Mouse (Mus musculus) adrenal gland, postnatal 36 days (tissue): ENCODE results near the gene Il25. TPM values are rescaled to one million over a fixed set of nuclear protein-coding genes. Genes with fewer than 3 reads are reported as not detected.
A peak's percentile ranks its signal among the peaks of the same experiment; 100 is the strongest.

ENCODE experiments used
- microRNA-seq: library from miRNA; unstranded; fragments of <30 nt; microRNA quantifications from one replicate; pipeline ENCODE4 v1.2.0, GENCODE M21; 2021
- total RNA-seq, 2 experiments: library from RNA; stranded (reverse); gene quantifications; 2 replicates each; pipeline ENCODE4 v1.2.3; 2021

Il25 gene
- total RNA-seq, 2 experiments from 2014 or later, result not detected

Small RNA genes lying within 50 kb of the gene (microRNA-seq; reads per million reads assigned to microRNA genes)
- not detected for gene Mir208a
- 9.0 reads per million, percentile 22 among the genes with 10 or more reads in this experiment for gene Mir208b

Other genes starting within 250 kb of the Il25 start
- gene 1700123O20Rik, start 246.5 kb upstream of the Il25 start, total RNA-seq, result 10 to 100 TPM; 40.6 to 42.1 TPM
- gene Acin1, start 245.8 kb upstream of the Il25 start, total RNA-seq, result 100 to 1,000 TPM; 140 to 178 TPM
- under 1 TPM in 1 of 2 experiments, not detected in 1; 0.23 TPM for gene Gm29776, start 233.9 kb upstream of the Il25 start, total RNA-seq
- not detected for gene Cebpe, start 220.5 kb upstream of the Il25 start, total RNA-seq
- gene Slc7a8, start 150.7 kb upstream of the Il25 start, total RNA-seq, result 10 to 100 TPM; 28.1 to 56.8 TPM
- gene Rnf212b, start 118.6 kb upstream of the Il25 start, total RNA-seq, result under 1 TPM; 0.43 to 0.56 TPM
- gene Homez, start 61.7 kb upstream of the Il25 start, total RNA-seq, result 10 to 100 TPM; 12.2 to 16.5 TPM
- gene Ppp1r3e, start 55.1 kb upstream of the Il25 start, total RNA-seq, result 10 to 100 TPM; 17.8 to 19.2 TPM
- gene Bcl2l2, start 49.3 kb upstream of the Il25 start, total RNA-seq, result 10 to 100 TPM; 54.3 to 57.2 TPM
- gene Gm20521, start 49.3 kb upstream of the Il25 start, total RNA-seq, result 1 to 10 TPM in 1 of 2 experiments, not detected in 1; 2.0 TPM
- gene Pabpn1, start 40.2 kb upstream of the Il25 start, total RNA-seq, result 100 to 1,000 TPM; 167 to 173 TPM
- gene Slc22a17, start 19.6 kb upstream of the Il25 start, total RNA-seq, result 10 to 100 TPM; 28.0 to 37.6 TPM
- gene Efs, start 6.6 kb upstream of the Il25 start, total RNA-seq, result 1 to 10 TPM; 2.5 to 3.0 TPM
- under 1 TPM; 0.46 to 0.83 TPM for gene Cmtm5, start 3.6 kb downstream of the Il25 start, total RNA-seq
- not detected for gene Myh6, start 34.2 kb downstream of the Il25 start, total RNA-seq
- not detected for gene Gm17428, start 44.2 kb downstream of the Il25 start, total RNA-seq
- gene Myh7, start 61.9 kb downstream of the Il25 start, total RNA-seq, result under 1 TPM in 1 of 2 experiments, not detected in 1; 0.49 TPM
- 10 to 100 TPM; 34.6 to 44.8 TPM for gene Ngdn, start 82.8 kb downstream of the Il25 start, total RNA-seq
- gene Zfhx2, start 159.6 kb downstream of the Il25 start, total RNA-seq, result 1 to 10 TPM; 4.9 to 8.8 TPM
- gene Thtpa, start 162.1 kb downstream of the Il25 start, total RNA-seq, result 10 to 100 TPM; 12.9 to 18.6 TPM
- 10 to 100 TPM; 23.5 to 27.2 TPM for gene Ap1g2, start 173.9 kb downstream of the Il25 start, total RNA-seq
- 1 to 10 TPM; 2.2 to 2.3 TPM for gene Jph4, start 184.2 kb downstream of the Il25 start, total RNA-seq